In the genomic region with DNA sequence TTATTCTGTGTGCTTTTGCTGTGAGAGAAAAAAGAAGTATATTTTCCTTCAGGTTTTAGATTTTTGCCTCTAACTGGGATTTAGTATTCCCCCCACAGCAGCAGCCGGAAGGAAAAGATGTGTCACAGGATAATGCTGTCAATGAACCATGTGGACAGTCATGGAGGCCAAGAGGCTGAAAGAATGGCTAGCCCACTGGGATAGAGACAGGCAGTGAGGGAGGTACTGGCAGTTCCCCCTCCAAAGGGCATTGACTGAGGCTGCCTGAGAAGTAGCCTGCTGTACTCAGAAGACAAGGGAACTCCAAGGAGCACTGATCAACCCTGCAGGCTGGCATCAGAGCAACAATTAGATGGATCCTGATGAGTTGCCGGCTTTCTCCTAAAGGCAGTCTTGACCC, we compare ENCODE assay signal across 25 mouse cellular contexts.
"Had no signal": no experiment of that assay in that cellular context is flagged by ENCODE, and none has a peak within 500 bp of the region (broad histone marks: within the 10 kb centered on the region; RNA-seq: fewer than 3 reads in every experiment).

No protein-coding gene starts in this region.

- H3K9ac ChIP-seq: heart, embryonic 13.5 days; heart, embryonic 15.5 days; hindbrain, embryonic 13.5 days; intestine, embryonic 15.5 days; limb, embryonic 12.5 days; liver, embryonic 13.5 days had no signal

- H3K27ac ChIP-seq: gastrocnemius, adult 2 months; heart, adult 2 months; heart, embryonic 13.5 days; heart, embryonic 15.5 days; hindbrain, embryonic 10.5 days; hindbrain, embryonic 13.5 days; intestine, embryonic 15.5 days; layer of hippocampus, adult 2 months; left cerebral cortex, adult 2 months; limb, embryonic 10.5 days; limb, embryonic 12.5 days; liver, embryonic 13.5 days had no signal

- H3K36me3 ChIP-seq: heart, embryonic 13.5 days; heart, embryonic 15.5 days; hindbrain, embryonic 10.5 days; hindbrain, embryonic 13.5 days; intestine, embryonic 15.5 days; limb, embryonic 10.5 days; limb, embryonic 12.5 days; liver, embryonic 13.5 days had no signal

- H3K9me3 ChIP-seq: heart, embryonic 13.5 days; heart, embryonic 15.5 days; hindbrain, embryonic 10.5 days; hindbrain, embryonic 13.5 days; intestine, embryonic 15.5 days; limb, embryonic 10.5 days; limb, embryonic 12.5 days; liver, embryonic 13.5 days had no signal

- DNase-seq: gastrocnemius, adult 2 months; gastrocnemius, postnatal 10 days; gastrocnemius, postnatal 25 days; heart, adult 2 months; heart, postnatal 4 days; kidney, adult 18-20 months; kidney, adult 8-10 months; kidney, postnatal 10 days; kidney, postnatal 25 days; kidney, postnatal 4 days; liver; liver, embryonic 13.5 days had no signal

- H3K4me3 ChIP-seq: gastrocnemius, adult 2 months; heart, adult 2 months; heart, embryonic 13.5 days; heart, embryonic 15.5 days; hindbrain, embryonic 10.5 days; hindbrain, embryonic 13.5 days; intestine, embryonic 15.5 days; layer of hippocampus, adult 2 months; left cerebral cortex, adult 2 months; limb, embryonic 10.5 days; limb, embryonic 12.5 days; liver, embryonic 13.5 days had no signal

- H3K4me2 ChIP-seq: heart, embryonic 11.5 days; heart, embryonic 13.5 days; heart, embryonic 15.5 days; hindbrain, embryonic 13.5 days; intestine, embryonic 15.5 days; limb, embryonic 12.5 days; liver, embryonic 11.5 days; liver, embryonic 13.5 days had no signal

- H3K27me3 ChIP-seq: heart, embryonic 13.5 days; heart, embryonic 15.5 days; hindbrain, embryonic 13.5 days; intestine, embryonic 15.5 days; limb, embryonic 12.5 days; liver, embryonic 13.5 days had no signal

- ATAC-seq: inflammation-experienced regulatory T-cells, adult 6 months; intestine, embryonic 15.5 days; intestine, postnatal 0 days had no signal

- H3K4me1 ChIP-seq: heart, embryonic 13.5 days; heart, embryonic 15.5 days; hindbrain, embryonic 10.5 days; intestine, embryonic 15.5 days; limb, embryonic 10.5 days; limb, embryonic 12.5 days; liver, embryonic 13.5 days had no signal
